Mouse (Mus musculus) MEL (cell line): ENCODE results near the gene Nol12. TPM values are rescaled to one million over a fixed set of nuclear protein-coding genes. Genes with fewer than 3 reads are reported as not detected.

ENCODE experiments used
- DNase-seq: peaks from one replicate; pipeline ENCODE4 v3.0.0; 2011; ENCODE audit warnings: low read depth, low spot score
- H3K27ac ChIP-seq: 2 replicates; pipeline ENCODE4 v1.5.1; 2012; ENCODE audit warnings: low read depth, mild to moderate bottlenecking, control low read depth, low read length, moderate library complexity; ENCODE audit not compliant: control insufficient read depth
- H3K27me3 ChIP-seq, 2 experiments: fragments of 150-350 bp in 1 of 2; sonication (generic) in 1 of 2; 2 replicates each; pipeline ENCODE4 v1.6.1; 2012; ENCODE audit warnings: low read length in 2 of 2, mild to moderate bottlenecking in 2 of 2, improper control_type of control experiment in 1 of 2, moderate library complexity in 1 of 2; ENCODE audit not compliant: insufficient read depth in 2 of 2, control insufficient read depth in 1 of 2
- H3K36me3 ChIP-seq, 2 experiments: 2 replicates each; pipeline ENCODE4 v1.6.1; 2012 to 2014; ENCODE audit warnings: low read length in 2 of 2, improper control_type of control experiment in 1 of 2, inconsistent platforms in 1 of 2, mild to moderate bottlenecking in 1 of 2; ENCODE audit not compliant: insufficient read depth in 2 of 2, control insufficient read depth in 1 of 2
- H3K4me1 ChIP-seq, 2 experiments: fragments of 150-350 bp in 1 of 2; sonication (generic) in 1 of 2; 2 replicates each; pipeline ENCODE4 v1.6.1; 2012; ENCODE audit warnings: low read length in 2 of 2, improper control_type of control experiment in 1 of 2, mild to moderate bottlenecking in 1 of 2; ENCODE audit not compliant: insufficient read depth in 2 of 2, control insufficient read depth in 1 of 2
- H3K4me3 ChIP-seq, 2 experiments: fragments of 150-350 bp in 1 of 2; sonication (generic) in 1 of 2; 2 replicates each; pipeline ENCODE4 v1.5.1; 2012; ENCODE audit warnings: low read depth in 2 of 2, low read length in 2 of 2, mild to moderate bottlenecking in 2 of 2, moderate library complexity in 2 of 2, control low read depth in 1 of 2, improper control_type of control experiment in 1 of 2; ENCODE audit not compliant: control insufficient read depth in 1 of 2, insufficient read depth in 1 of 2
- H3K79me2 ChIP-seq: 2 replicates; pipeline ENCODE4 v1.6.1; 2012; ENCODE audit warnings: mild to moderate bottlenecking, low read length, moderate library complexity; ENCODE audit not compliant: control insufficient read depth, poor library complexity, insufficient read depth
- H3K9ac ChIP-seq: 2 replicates; pipeline ENCODE4 v1.6.1; 2012; ENCODE audit warnings: low read depth, mild to moderate bottlenecking, control low read depth, low read length, moderate library complexity; ENCODE audit not compliant: control insufficient read depth, poor library complexity, severe bottlenecking
- H3K9me3 ChIP-seq: fragments of 150-350 bp; sonication (generic); replicated peaks from 2 replicates; pipeline ENCODE4 v1.6.1; 2012; ENCODE audit warnings: mild to moderate bottlenecking, low read length, improper control_type of control experiment, moderate library complexity; ENCODE audit not compliant: insufficient read depth
- CHD1 ChIP-seq: IDR thresholded peaks from 2 replicates; pipeline ENCODE4 v1.6.1; 2012; ENCODE audit warnings: low read depth, mild to moderate bottlenecking, inconsistent platforms, low read length, improper control_type of control experiment
- CTCF ChIP-seq, 3 experiments: IDR thresholded peaks in 2 of 3; conservative IDR thresholded peaks in 1 of 3; 2 replicates each; pipeline ENCODE4 v1.5.1; 2011 to 2012; ENCODE audit warnings: low read length in 3 of 3, low read depth in 2 of 3, mild to moderate bottlenecking in 2 of 3, improper control_type of control experiment in 1 of 3, inconsistent platforms in 1 of 3, mixed read lengths in 1 of 3, moderate library complexity in 1 of 3; ENCODE audit not compliant: control insufficient read depth in 1 of 3, insufficient read depth in 1 of 3, poor library complexity in 1 of 3, severe bottlenecking in 1 of 3
- ELF1 ChIP-seq: IDR thresholded peaks from 2 replicates; pipeline ENCODE4 v1.6.1; 2014; ENCODE audit warnings: low read depth, mild to moderate bottlenecking, inconsistent platforms, low read length, improper control_type of control experiment, moderate library complexity
- EP300 ChIP-seq, 2 experiments: IDR thresholded peaks; 2 replicates each; pipeline ENCODE4 v1.6.1; 2011; ENCODE audit warnings: improper control_type of control experiment in 2 of 2, low read length in 2 of 2, low read depth in 1 of 2, mild to moderate bottlenecking in 1 of 2
- ETS1 ChIP-seq: IDR thresholded peaks from 2 replicates; pipeline ENCODE4 v1.6.1; 2012; ENCODE audit warnings: low read depth, mild to moderate bottlenecking, inconsistent platforms, low read length, improper control_type of control experiment, moderate library complexity
- GATA1 ChIP-seq: IDR thresholded peaks from 2 replicates; pipeline ENCODE4 v1.6.1; 2011; ENCODE audit warnings: low read depth, low read length, improper control_type of control experiment
- HCFC1 ChIP-seq: IDR thresholded peaks from 2 replicates; pipeline ENCODE4 v1.6.1; 2012; ENCODE audit warnings: low read depth, mild to moderate bottlenecking, inconsistent platforms, low read length, improper control_type of control experiment, moderate library complexity
- MAX ChIP-seq: IDR thresholded peaks from 2 replicates; pipeline ENCODE4 v1.6.1; 2011; ENCODE audit warnings: low read length, improper control_type of control experiment
- MAZ ChIP-seq: IDR thresholded peaks from 2 replicates; pipeline ENCODE4 v1.6.1; 2012; ENCODE audit warnings: low read depth, mild to moderate bottlenecking, inconsistent platforms, low read length, improper control_type of control experiment
- MXI1 ChIP-seq: IDR thresholded peaks from 2 replicates; pipeline ENCODE4 v1.6.1; 2011; ENCODE audit warnings: mild to moderate bottlenecking, low read depth, low read length, improper control_type of control experiment
- MYC ChIP-seq: IDR thresholded peaks from 2 replicates; pipeline ENCODE4 v1.6.1; 2011; ENCODE audit warnings: low read depth, mild to moderate bottlenecking, low read length, improper control_type of control experiment, moderate library complexity
- NELFE ChIP-seq: IDR thresholded peaks from 2 replicates; pipeline ENCODE4 v1.6.1; 2011; ENCODE audit warnings: low read depth, low read length, improper control_type of control experiment
- POLR2A ChIP-seq, 2 experiments: IDR thresholded peaks; 2 replicates each; pipeline ENCODE4 v1.6.1; 2011 to 2012; ENCODE audit warnings: low read length in 2 of 2, mild to moderate bottlenecking in 2 of 2, control low read depth in 1 of 2, improper control_type of control experiment in 1 of 2, low read depth in 1 of 2, moderate library complexity in 1 of 2; ENCODE audit not compliant: control insufficient read depth in 1 of 2, insufficient read depth in 1 of 2, poor library complexity in 1 of 2
- POLR2AphosphoS2 ChIP-seq: IDR thresholded peaks from 2 replicates; pipeline ENCODE4 v1.6.1; 2011; ENCODE audit warnings: low read length, improper control_type of control experiment
- RAD21 ChIP-seq: IDR thresholded peaks from 2 replicates; pipeline ENCODE4 v1.6.1; 2011; ENCODE audit warnings: mild to moderate bottlenecking, low read depth, low read length, improper control_type of control experiment
- SIN3A ChIP-seq: IDR thresholded peaks from 2 replicates; pipeline ENCODE4 v1.6.1; 2012; ENCODE audit warnings: low read length, improper control_type of control experiment, inconsistent platforms
- SMC3 ChIP-seq: IDR thresholded peaks from 2 replicates; pipeline ENCODE4 v1.6.1; 2011; ENCODE audit warnings: low read depth, low read length, improper control_type of control experiment
- TBP ChIP-seq: IDR thresholded peaks from 2 replicates; pipeline ENCODE4 v1.8.0; 2011; ENCODE audit warnings: low read depth, low read length, improper control_type of control experiment
- TCF12 ChIP-seq: IDR thresholded peaks from 2 replicates; pipeline ENCODE4 v1.6.1; 2014; ENCODE audit warnings: low read depth, mild to moderate bottlenecking, inconsistent platforms, low read length, improper control_type of control experiment, moderate library complexity
- USF1 ChIP-seq: IDR thresholded peaks from 2 replicates; pipeline ENCODE4 v1.6.1; 2014; ENCODE audit warnings: low read depth, mild to moderate bottlenecking, inconsistent platforms, low read length, improper control_type of control experiment, moderate library complexity
- USF2 ChIP-seq, 2 experiments: IDR thresholded peaks; 2 replicates each; pipeline ENCODE4 v1.6.1; 2011 to 2012; ENCODE audit warnings: improper control_type of control experiment in 2 of 2, low read length in 2 of 2, borderline replicate concordance in 1 of 2, inconsistent platforms in 1 of 2, low read depth in 1 of 2, mild to moderate bottlenecking in 1 of 2; ENCODE audit not compliant: insufficient read depth in 1 of 2
- ZMIZ1 ChIP-seq: IDR thresholded peaks from 2 replicates; pipeline ENCODE4 v1.6.1; 2012; ENCODE audit warnings: low read depth, mild to moderate bottlenecking, inconsistent platforms, low read length, improper control_type of control experiment, moderate library complexity
- ZNF384 ChIP-seq: IDR thresholded peaks from 2 replicates; pipeline ENCODE4 v1.6.1; 2012; ENCODE audit warnings: low read depth, mild to moderate bottlenecking, inconsistent platforms, low read length, improper control_type of control experiment
- polyA plus RNA-seq, 2 experiments: library from polyadenylated mRNA; stranded (reverse) in 1 of 2; unstranded in 1 of 2; fragments of >175 nt in 1 of 2; fragments of >200 nt in 1 of 2; gene quantifications; 2 replicates each; pipeline versions ENCODE4 v1.2.1 to v1.2.4; 2012; ENCODE audit warnings: low replicate concordance in 2 of 2, low read depth in 1 of 2; ENCODE audit not compliant: insufficient read length in 2 of 2, insufficient read depth in 1 of 2, missing spikeins in 1 of 2
- total RNA-seq: library from RNA; depleted of rRNA; stranded (reverse); fragments of 300-350 nt; gene quantifications from 2 replicates; pipeline ENCODE4 v1.2.3, GENCODE M21; 2012; rRNA removed

The Nol12 gene
- 39.0 and 40.8 TPM in 2 replicates for total RNA-seq
- polyA plus RNA-seq, result 100 to 1,000 TPM in 1 of 2 experiments, not detected in 1; 127 TPM

- TF ChIP-seq USF1 (0 out of 2 replicates have a peak, but pooled peaks have one; percentile 11), MAZ (peak; percentile 58; the same call in 1 of the 2 replicates), MAX (peak; percentile 87), USF2 (IDR thresholded peaks at IDR 0.05; ENCODE audit: borderline replicate concordance in 1 of 2, insufficient read depth in 1 of 2, low read depth in 1 of 2, low read length in 2 of 2) (no peak), EP300 (IDR thresholded peaks at IDR 0.05; ENCODE audit: low read depth in 1 of 2, low read length in 2 of 2) (no peak), CHD1 (no peak), POLR2A (IDR thresholded peaks at IDR 0.05; ENCODE audit: control insufficient read depth in 1 of 2, insufficient read depth in 1 of 2, low read depth in 1 of 2, low read length in 2 of 2, poor library complexity in 1 of 2) (peak; percentile 79 to 86), ELF1 (peak; percentile 98), POLR2AphosphoS2 (peak; percentile 65), TCF12 (peak; percentile 20), ZNF384 (0 out of 2 replicates have a peak, but pooled peaks have one; percentile 8), SMC3 (no peak), TBP (peak; percentile 63; the same call in 1 of the 2 replicates), MYC (peak; percentile 98), NELFE (peak; percentile 69), GATA1 (0 out of 2 replicates have a peak, but pooled peaks have one; percentile 2), CTCF (IDR thresholded peaks at IDR 0.05 in 2 of 3, conservative IDR thresholded peaks at IDR 0.05 in 1 of 3; ENCODE audit: control insufficient read depth in 1 of 3, insufficient read depth in 1 of 3, low read depth in 2 of 3, low read length in 3 of 3, poor library complexity in 1 of 3, severe bottlenecking in 1 of 3) (no peak), HCFC1 (peak; percentile 91), SIN3A (peak; percentile 96), MXI1 (peak; percentile 92)
- Histone ChIP-seq H3K79me2 (peaks cover 13% of the 10 kb centered on the region), H3K4me3 (peak within 1 kb of the TSS; percentile 75 to 100), H3K27me3 (no peaks in the 10 kb centered on the region), H3K36me3 (peaks cover 0 to 12% of the 10 kb centered on the region in 2 experiments; a peak in 2 of 4 replicates), H3K9me3 (no peaks in the 10 kb centered on the region), H3K27ac (peak within 1 kb of the TSS; percentile 100), H3K4me1 (peaks cover 0 to 21% of the 10 kb centered on the region in 2 experiments; a peak in 2 of 4 replicates), H3K9ac (peak within 1 kb of the TSS; percentile 98)
- DNase-seq, result peak; percentile 95
Measured at GRCm38 (mm10) chr15:78934784-78935320, at the start of gene Nol12. TSS of gene Nol12 (plus strand) at chr15:78934933.

GRCm38 (mm10) chr15:78889401-78889853 is 45.3 kb upstream of the Nol12 start:
- no peaks in the 10 kb centered on the region; a peak in 1 of 4 replicates for H3K36me3 ChIP-seq
- TF ChIP-seq USF1 (no peak), ETS1 (no peak), ZMIZ1 (no peak), RAD21 (no peak)
- TF ChIP-seq, all 39 proteins: peak for 0
- no peak for DNase-seq
- no peak overlapping the region for H3K27ac ChIP-seq
- H3K9me3 ChIP-seq, result no peaks in the 10 kb centered on the region
- H3K4me1 ChIP-seq, result no peaks in the 10 kb centered on the region
- H3K79me2 ChIP-seq, result no peaks in the 10 kb centered on the region
- no peaks in the 10 kb centered on the region for H3K27me3 ChIP-seq
- no peak overlapping the region for H3K9ac ChIP-seq
- H3K4me3 ChIP-seq, result no peak overlapping the region
